Mouse (Mus musculus): ENCODE measurements around the gene Gm20479. TPM values are rescaled to one million over a fixed set of nuclear protein-coding genes. Genes with fewer than 3 reads are reported as not detected.

Gene Gm20479
- total RNA-seq (2021), result not detected
- long read RNA-seq, experiment 1, result 0 reads
- long read RNA-seq, experiment 2, result 0 reads

GRCm38 (mm10) chr7:27356861-27357594 is at the start of gene Gm20479:
Gene Gm20479, minus strand, starts transcription at chr7:27357419.
- intact Hi-C loops (cut with DNase I), result no loop called here
- DNase-seq (ENCODE audit: low spot score in 2 of 2), result no peak

- intact Hi-C loops (cut with DNase I), result loop anchor here (5.0 kb wide), 1 partner anchor 41 kb away; the partner anchor contains the start of genes Blvrb and Sptbn4
- DNase-seq (ENCODE audit: low spot score in 2 of 2), result no peak
Measured at GRCm38 (mm10) chr7:27406481-27406880, 49.3 kb upstream of the Gm20479 start.

GRCm38 (mm10) chr7:27404203-27404942 is 47.2 kb upstream of the Gm20479 start:
- intact Hi-C loops (cut with DNase I), result no loop called here
- DNase-seq (ENCODE audit: low spot score in 2 of 2), result no peak

GRCm38 (mm10) chr7:27402675-27403074 is 45.5 kb upstream of the Gm20479 start:
- intact Hi-C loops (cut with DNase I), result no loop called here
- peak; percentile 73 to 78 for DNase-seq (ENCODE audit: low spot score in 2 of 2)

GRCm38 (mm10) chr7:27400545-27400944 is 43.3 kb upstream of the Gm20479 start:
- no peak for DNase-seq (ENCODE audit: low spot score in 2 of 2)
- intact Hi-C loops (cut with DNase I), result no loop called here

GRCm38 (mm10) chr7:27397048-27397949 is 40.1 kb upstream of the Gm20479 start:
- peak; percentile 71 to 89 for DNase-seq (ENCODE audit: low spot score in 2 of 2)

GRCm38 (mm10) chr7:27396184-27397047 is 39.2 kb upstream of the Gm20479 start:
- DNase-seq (ENCODE audit: low spot score in 2 of 2), result peak; percentile 45 to 64
- intact Hi-C loops (cut with DNase I), result loop anchor here (5.0 kb wide), 1 partner anchor 59 kb away; the partner anchor contains the start of gene Ltbp4

More at GRCm38 (mm10) chr7:27397048-27397949, 40.1 kb upstream of the Gm20479 start:
- intact Hi-C loops (cut with DNase I), result loop anchor here (5.0 kb wide), 1 partner anchor 60 kb away; the partner anchor contains the start of gene Ltbp4

GRCm38 (mm10) chr7:27395521-27396183 is 38.4 kb upstream of the Gm20479 start:
- DNase-seq (ENCODE audit: low spot score in 2 of 2), result no peak
- intact Hi-C loops (cut with DNase I), result loop anchor here (5.0 kb wide), 1 partner anchor 58 kb away; the partner anchor contains the start of gene Ltbp4

GRCm38 (mm10) chr7:27391416-27391815 is 34.2 kb upstream of the Gm20479 start:
- DNase-seq (ENCODE audit: low spot score in 2 of 2), result no peak

GRCm38 (mm10) chr7:27389213-27389612 is 32.0 kb upstream of the Gm20479 start:
- intact Hi-C loops (cut with DNase I), result no loop called here
- no peak for DNase-seq (ENCODE audit: low spot score in 2 of 2)

More at GRCm38 (mm10) chr7:27391416-27391815, 34.2 kb upstream of the Gm20479 start:
- intact Hi-C loops (cut with DNase I), result no loop called here

GRCm38 (mm10) chr7:27384731-27385130 is 27.5 kb upstream of the Gm20479 start:
- intact Hi-C loops (cut with DNase I), result loop anchor here (5.0 kb wide), 1 partner anchor 47 kb away; the partner anchor contains the start of gene Ltbp4
- DNase-seq (ENCODE audit: low spot score in 2 of 2), result no peak

GRCm38 (mm10) chr7:27384134-27384533 is 26.9 kb upstream of the Gm20479 start:
- no peak for DNase-seq (ENCODE audit: low spot score in 2 of 2)
- intact Hi-C loops (cut with DNase I), result loop anchor here (5.0 kb wide), 1 partner anchor 47 kb away; the partner anchor contains the start of gene Ltbp4

GRCm38 (mm10) chr7:27383233-27383632 is 26.0 kb upstream of the Gm20479 start:
- DNase-seq (ENCODE audit: low spot score in 2 of 2), result no peak
- intact Hi-C loops (cut with DNase I), result loop anchor here (5.0 kb wide), 1 partner anchor 46 kb away; the partner anchor contains the start of gene Ltbp4

- intact Hi-C loops (cut with DNase I), result loop anchor here (5.0 kb wide), 1 partner anchor 44 kb away; the partner anchor contains the start of gene Ltbp4
- no peak for DNase-seq (ENCODE audit: low spot score in 2 of 2)
Measured at GRCm38 (mm10) chr7:27381560-27381959, 24.3 kb upstream of the Gm20479 start.

GRCm38 (mm10) chr7:27381009-27381408 is 23.8 kb upstream of the Gm20479 start:
- intact Hi-C loops (cut with DNase I), result loop anchor here (5.0 kb wide), 1 partner anchor 44 kb away; the partner anchor contains the start of gene Ltbp4
- no peak for DNase-seq (ENCODE audit: low spot score in 2 of 2)

- intact Hi-C loops (cut with DNase I), result loop anchor here (5.0 kb wide), 1 partner anchor 43 kb away; the partner anchor contains the start of gene Ltbp4
- DNase-seq (ENCODE audit: low spot score in 2 of 2), result no peak
Measured at GRCm38 (mm10) chr7:27379836-27380235, 22.6 kb upstream of the Gm20479 start.

- peak; percentile 54 to 70 for DNase-seq (ENCODE audit: low spot score in 2 of 2)
- intact Hi-C loops (cut with DNase I), result no loop called here
Measured at GRCm38 (mm10) chr7:27378431-27378830, 21.2 kb upstream of the Gm20479 start.
